Mouse (Mus musculus) left cerebral cortex, postnatal 10 days (tissue): ENCODE data around the gene Ampd2. TPM values are rescaled to one million over a fixed set of nuclear protein-coding genes. Genes with fewer than 3 reads are reported as not detected.

ENCODE experiments used
- DNase-seq, 2 experiments: peaks; one replicate each; pipeline ENCODE4 v3.0.0; 2021 to 2022; ENCODE audit warnings: low spot score in 2 of 2, mixed read lengths in 1 of 2; ENCODE audit errors: extremely low spot score in 1 of 2
- intact Hi-C: fragments of 180-260 bp; cut with DNase I; formaldehyde crosslinking; loops from one replicate; pipeline ENCODE4 v1.15.1; 2025
- total RNA-seq, 2 experiments: library from RNA; stranded (reverse); gene quantifications; 2 replicates each; pipeline ENCODE4 v1.2.3; 2021

Ampd2 gene
- total RNA-seq, 2 experiments from 2014 or later: 51.8 to 53.7 TPM

DNA sequence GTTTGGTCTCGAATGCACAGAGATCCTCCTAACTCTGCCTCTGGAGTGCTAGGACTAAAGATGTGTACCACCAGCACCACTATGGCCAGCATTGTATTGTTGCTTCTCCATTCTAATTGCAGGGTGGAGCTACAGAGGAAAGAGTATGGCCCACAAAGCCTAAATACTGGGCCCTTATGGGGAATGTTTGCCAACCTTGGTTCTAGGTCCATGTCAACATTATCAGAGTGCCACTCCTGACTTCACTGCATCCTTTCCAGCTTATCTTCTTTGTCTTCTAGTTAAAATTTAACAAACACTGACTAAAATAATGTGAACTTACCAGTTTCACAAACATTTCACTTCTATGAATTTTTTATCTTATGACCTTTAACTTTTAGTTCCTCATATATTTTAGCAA, 59.9 kb downstream of the Ampd2 start:
- intact Hi-C loops: no loop called here
- no peak for DNase-seq

DNA sequence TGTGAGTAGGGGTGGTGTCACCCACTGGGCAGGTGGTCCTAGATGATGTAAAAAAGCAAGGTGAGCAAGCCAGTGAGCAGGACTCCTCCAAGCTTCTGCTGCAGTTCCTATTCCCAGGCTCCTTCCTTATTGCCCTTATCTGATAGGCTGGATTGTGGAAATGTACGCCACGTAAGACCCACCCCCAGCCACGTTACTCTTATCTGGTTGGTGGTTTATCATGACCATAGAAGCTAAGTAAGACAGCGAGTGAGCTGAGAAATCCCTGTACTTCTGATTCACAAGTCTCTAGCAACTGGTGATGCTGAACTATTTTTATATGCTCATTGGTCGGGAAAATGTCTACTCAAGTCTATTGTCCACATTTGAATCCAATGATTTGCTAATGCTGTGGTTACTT, 60.4 kb downstream of the Ampd2 start:
- intact Hi-C loops: no loop called here
- no peak for DNase-seq

DNA sequence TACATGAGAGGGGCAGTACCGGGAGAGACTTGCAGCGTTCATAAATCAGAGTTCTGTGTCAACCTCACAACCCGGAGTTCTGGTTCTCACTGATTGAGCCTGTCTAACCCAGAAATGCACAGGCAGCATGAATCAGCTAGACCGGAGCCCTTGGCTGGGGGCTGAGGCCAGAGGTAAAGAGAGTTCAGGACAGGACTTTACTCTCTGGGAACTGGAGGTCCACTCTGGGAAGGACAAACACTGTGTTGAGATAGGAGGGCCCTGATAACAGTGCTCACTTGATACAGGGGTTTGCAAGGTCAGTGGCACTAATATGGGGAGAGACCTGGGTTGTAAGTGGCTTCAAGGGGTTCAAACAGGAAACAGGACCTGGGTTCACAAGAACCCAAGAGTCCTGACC, 61.1 kb downstream of the Ampd2 start:
- intact Hi-C loops: no loop called here

More for the DNA sequence above, 61.1 kb downstream of the Ampd2 start:
- no peak for DNase-seq

Other genes starting within 250 kb of the Ampd2 start
- gene Eps8l3, start 209.4 kb downstream of the Ampd2 start, total RNA-seq: not detected
- gene Gstm5, start 190.8 kb downstream of the Ampd2 start, total RNA-seq: 100 to 1,000 TPM; 138 to 141 TPM
- 10 to 100 TPM; 44.2 TPM for gene Gstm7, start 154.8 kb downstream of the Ampd2 start, total RNA-seq
- gene Gstm6, start 142.9 kb downstream of the Ampd2 start, total RNA-seq: 1 to 10 TPM; 3.6 to 7.2 TPM
- gene Gstm3, start 117.4 kb downstream of the Ampd2 start, total RNA-seq: not detected
- gene Gstm2, start 100.2 kb downstream of the Ampd2 start, total RNA-seq: 1 to 10 TPM; 2.5 to 3.7 TPM
- 10 to 100 TPM; 54.5 to 67.8 TPM for gene Gstm1, start 68.7 kb downstream of the Ampd2 start, total RNA-seq
- gene Gstm4, start 41.8 kb downstream of the Ampd2 start, total RNA-seq: 10 to 100 TPM; 13.2 to 13.5 TPM
- gene Gnat2, start 6.1 kb upstream of the Ampd2 start, total RNA-seq: not detected
- gene Gnai3, start 59.5 kb upstream of the Ampd2 start, total RNA-seq: 10 to 100 TPM; 46.6 to 50.9 TPM
- gene Gpr61, start 68.2 kb upstream of the Ampd2 start, total RNA-seq: 10 to 100 TPM; 20.4 to 21.3 TPM
- gene Amigo1, start 99.7 kb upstream of the Ampd2 start, total RNA-seq: 10 to 100 TPM; 36.4 to 38.5 TPM
- 10 to 100 TPM; 11.0 to 12.7 TPM for gene Cyb561d1, start 114.6 kb upstream of the Ampd2 start, total RNA-seq
- 10 to 100 TPM; 22.2 to 24.8 TPM for gene Atxn7l2, start 124.3 kb upstream of the Ampd2 start, total RNA-seq
- 1 to 10 TPM; 1.1 to 1.3 TPM for gene Sypl2, start 140.0 kb upstream of the Ampd2 start, total RNA-seq
- gene Psma5, start 170.3 kb upstream of the Ampd2 start, total RNA-seq: 10 to 100 TPM; 91.4 to 92.5 TPM
- 100 to 1,000 TPM; 176 to 177 TPM for gene Sort1, start 197.4 kb upstream of the Ampd2 start, total RNA-seq